Mouse (Mus musculus) midbrain, embryonic 12.5 days (tissue): ENCODE data around the gene Gm20388. TPM values are rescaled to one million over a fixed set of nuclear protein-coding genes. Genes with fewer than 3 reads are reported as not detected.
A peak's percentile ranks its signal among the peaks of the same experiment; 100 is the strongest.

ENCODE experiments used
- ATAC-seq: fragments of 200-750 bp; cut with Nextera tagmentation; 2 replicates; pipeline ENCODE4 v1.8.0; 2017; ENCODE audit warnings: low read depth, moderate TSS enrichment, moderate library complexity; ENCODE audit not compliant: low FRiP score
- H3K27ac ChIP-seq: fragments of 300-500 bp; sonication (generic); replicated peaks from 2 replicates; pipeline ENCODE4 v1.5.1; 2016; ENCODE audit warnings: mild to moderate bottlenecking
- H3K27me3 ChIP-seq: fragments of 300-500 bp; sonication (generic); 2 replicates; pipeline ENCODE4 v1.6.1; 2016; ENCODE audit warnings: mild to moderate bottlenecking
- H3K36me3 ChIP-seq: fragments of 300-500 bp; sonication (generic); 2 replicates; pipeline ENCODE4 v1.6.1; 2016
- H3K4me1 ChIP-seq: fragments of 300-500 bp; sonication (generic); 2 replicates; pipeline ENCODE4 v1.6.1; 2016
- H3K4me2 ChIP-seq: fragments of 300-500 bp; sonication (generic); replicated peaks from 2 replicates; pipeline ENCODE4 v1.6.1; 2016; ENCODE audit warnings: mild to moderate bottlenecking, moderate library complexity
- H3K4me3 ChIP-seq: fragments of 300-500 bp; sonication (generic); 2 replicates; pipeline ENCODE4 v1.5.1; 2016; ENCODE audit warnings: mild to moderate bottlenecking
- H3K9ac ChIP-seq: fragments of 300-500 bp; sonication (generic); replicated peaks from 2 replicates; pipeline ENCODE4 v1.6.1; 2016; ENCODE audit warnings: mild to moderate bottlenecking, moderate library complexity
- H3K9me3 ChIP-seq: fragments of 300-500 bp; sonication (generic); 2 replicates; pipeline ENCODE4 v1.6.1; 2016; ENCODE audit warnings: mild to moderate bottlenecking
- WGBS: fragments of 180-500 bp; shearing (Covaris S2); methylation state at CpG from one replicate; pipeline ENCODE4 v1.1.7; 2016; 5-methylcytosine and 5-hydroxymethylcytosine counted together
- polyA plus RNA-seq: library from polyadenylated mRNA; unstranded; fragments of >200 nt; fragmentation: Nextera tagmentation; extraction: Ambion mirVana; gene quantifications from 2 replicates; pipeline ENCODE4 v1.2.1, GENCODE M21; 2016

Gm20388 gene
- polyA plus RNA-seq, 1 experiment from 2014 or later: not detected

- Histone ChIP-seq H3K4me2 (no peak overlapping the region), H3K9me3 (no peaks in the 10 kb centered on the region), H3K4me3 (no peak overlapping the region), H3K27ac (no peak overlapping the region), H3K9ac (no peak overlapping the region), H3K4me1 (peaks cover 14% of the 10 kb centered on the region), H3K27me3 (peaks cover 35% of the 10 kb centered on the region), H3K36me3 (no peaks in the 10 kb centered on the region)
- 4% methylated on average over 5 of the region's 5 CpGs for WGBS
- ATAC-seq: peak; percentile 54
These were observed 2362.5 kb downstream of the Gm20388 start for GRCm38 (mm10) chr8:122273152-122273551.

DNA sequence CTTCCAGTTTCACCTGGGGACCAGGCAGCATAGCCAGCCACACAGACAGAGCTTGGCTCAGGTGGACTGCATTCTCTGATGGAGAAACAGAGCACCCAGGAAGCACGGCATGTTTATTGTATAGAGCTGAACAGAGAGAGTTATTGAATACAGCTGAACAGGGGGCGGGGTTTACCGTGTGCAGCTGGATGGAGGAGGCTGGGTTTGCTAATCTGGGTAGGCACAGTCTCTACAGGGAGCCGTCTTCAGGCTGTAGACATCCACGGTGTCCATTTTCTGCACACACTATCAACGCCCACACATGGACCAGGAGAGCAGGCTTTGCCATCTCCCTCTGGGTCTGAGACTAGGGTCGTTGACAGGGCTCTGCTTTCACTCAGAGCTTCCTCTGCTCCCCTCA lies 2363.2 kb downstream of the Gm20388 start:
- no peak overlapping the region for H3K27ac ChIP-seq
- H3K4me2 ChIP-seq: no peak overlapping the region
- H3K4me1 ChIP-seq: peaks cover 12% of the 10 kb centered on the region
- no peak for ATAC-seq
- H3K4me3 ChIP-seq: no peak overlapping the region
- H3K27me3 ChIP-seq: peaks cover 33% of the 10 kb centered on the region
- H3K9me3 ChIP-seq: no peaks in the 10 kb centered on the region
- WGBS: 51% methylated on average over 7 of the region's 7 CpGs
- H3K36me3 ChIP-seq: no peaks in the 10 kb centered on the region
- 0 out of 2 replicates have a peak overlapping the region, but pooled peaks have one; percentile 15 for H3K9ac ChIP-seq

- no peaks in the 10 kb centered on the region for H3K9me3 ChIP-seq
- H3K27me3 ChIP-seq: peaks cover 30% of the 10 kb centered on the region
- peaks cover 6% of the 10 kb centered on the region for H3K4me1 ChIP-seq
- no peak overlapping the region for H3K27ac ChIP-seq
- WGBS: 81% methylated on average over 11 of the region's 11 CpGs
- H3K36me3 ChIP-seq: no peaks in the 10 kb centered on the region
- no peak overlapping the region for H3K9ac ChIP-seq
- H3K4me2 ChIP-seq: no peak overlapping the region
- no peak for ATAC-seq
- no peak overlapping the region for H3K4me3 ChIP-seq
These were observed 2364.2 kb downstream of the Gm20388 start for GRCm38 (mm10) chr8:122274651-122275391.

DNA sequence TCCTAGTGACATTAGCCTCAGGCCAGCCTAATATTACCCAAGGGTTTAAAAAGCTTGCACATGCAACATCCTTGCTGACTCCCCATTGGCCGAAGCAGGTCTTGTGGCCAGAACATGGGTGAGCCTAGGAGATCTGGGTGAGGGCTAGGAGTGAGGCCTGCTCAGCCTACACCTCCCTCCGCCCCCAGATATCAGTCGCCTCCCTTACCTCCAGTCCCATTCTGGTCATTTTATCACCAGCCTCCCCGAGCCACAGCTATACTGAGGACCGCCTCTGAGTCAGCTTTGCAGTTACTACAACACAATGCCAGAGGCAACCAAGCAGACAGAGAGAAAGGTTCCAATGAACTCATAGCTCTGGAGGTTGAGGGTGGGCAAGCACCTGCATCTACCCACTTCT lies 2365.7 kb downstream of the Gm20388 start:
- H3K4me3 ChIP-seq: no peak overlapping the region
- H3K4me1 ChIP-seq: peaks cover 14% of the 10 kb centered on the region
- no peak for ATAC-seq
- no peak overlapping the region for H3K27ac ChIP-seq
- no peak overlapping the region for H3K9ac ChIP-seq
- no peak overlapping the region for H3K4me2 ChIP-seq
- no peaks in the 10 kb centered on the region for H3K36me3 ChIP-seq
- WGBS: 86% methylated on average over 5 of the region's 5 CpGs
- peaks cover 23% of the 10 kb centered on the region for H3K27me3 ChIP-seq
- no peaks in the 10 kb centered on the region for H3K9me3 ChIP-seq

- H3K4me3 ChIP-seq: no peak overlapping the region
- no peaks in the 10 kb centered on the region for H3K36me3 ChIP-seq
- peaks cover 15% of the 10 kb centered on the region for H3K4me1 ChIP-seq
- no peaks in the 10 kb centered on the region for H3K9me3 ChIP-seq
- no peak overlapping the region for H3K4me2 ChIP-seq
- 86% methylated on average over 18 of the region's 18 CpGs for WGBS
- no peak overlapping the region for H3K27ac ChIP-seq
- no peak overlapping the region for H3K9ac ChIP-seq
- peaks cover 20% of the 10 kb centered on the region for H3K27me3 ChIP-seq
- no peak for ATAC-seq
These were observed 2366.8 kb downstream of the Gm20388 start for GRCm38 (mm10) chr8:122277204-122277995.

DNA sequence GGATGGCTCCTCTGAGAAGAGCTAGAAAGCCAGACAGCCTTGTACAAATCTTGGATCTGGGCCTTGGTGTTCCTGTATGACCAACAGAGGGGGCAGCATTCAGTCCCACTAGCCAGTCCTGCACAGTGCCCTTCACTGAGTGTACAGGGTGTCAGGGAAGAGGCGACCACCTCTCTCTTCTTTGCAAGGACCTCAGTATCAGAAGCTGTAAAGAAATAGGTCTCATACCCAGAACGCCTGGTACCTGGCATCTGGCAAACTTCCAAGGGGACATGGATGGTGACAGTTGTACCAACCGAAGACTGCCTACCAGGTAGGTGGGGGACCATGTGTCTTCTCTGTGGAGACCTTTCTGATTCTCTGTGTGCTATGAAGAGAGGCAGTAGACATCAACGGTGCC lies 2369.5 kb downstream of the Gm20388 start:
- no peak for ATAC-seq
- Histone ChIP-seq H3K9ac (no peak overlapping the region), H3K4me3 (no peak overlapping the region), H3K27ac (no peak overlapping the region), H3K9me3 (no peaks in the 10 kb centered on the region), H3K27me3 (peaks cover 48% of the 10 kb centered on the region), H3K36me3 (no peaks in the 10 kb centered on the region), H3K4me2 (no peak overlapping the region), H3K4me1 (peaks cover 36% of the 10 kb centered on the region)
- WGBS: 82% methylated on average over 4 of the region's 4 CpGs

GRCm38 (mm10) chr8:122280588-122281316 lies 2370.1 kb downstream of the Gm20388 start:
- peak overlapping the region; percentile 67 for H3K27ac ChIP-seq
- H3K4me1 ChIP-seq: peaks cover 39% of the 10 kb centered on the region
- peak; percentile 34 for ATAC-seq
- H3K4me2 ChIP-seq: peak overlapping the region; percentile 95
- 13% methylated on average over 20 of the region's 20 CpGs for WGBS
- H3K27me3 ChIP-seq: peaks cover 54% of the 10 kb centered on the region
- no peaks in the 10 kb centered on the region for H3K36me3 ChIP-seq
- peak overlapping the region; percentile 29; the same call in 1 of the 2 replicates for H3K9ac ChIP-seq
- peak overlapping the region; percentile 64 for H3K4me3 ChIP-seq
- H3K9me3 ChIP-seq: no peaks in the 10 kb centered on the region

- WGBS: under 1% methylated on average over 47 of the region's 47 CpGs
- Histone ChIP-seq H3K4me2 (peak overlapping the region; percentile 95), H3K4me3 (peak overlapping the region; percentile 64), H3K27me3 (peaks cover 58% of the 10 kb centered on the region), H3K36me3 (no peaks in the 10 kb centered on the region), H3K27ac (peak overlapping the region; percentile 67), H3K9me3 (no peaks in the 10 kb centered on the region), H3K9ac (peak overlapping the region; percentile 29; the same call in 1 of the 2 replicates), H3K4me1 (peaks cover 44% of the 10 kb centered on the region)
- ATAC-seq: peak; percentile 88
These were observed 2370.8 kb downstream of the Gm20388 start for GRCm38 (mm10) chr8:122281317-122282034.

DNA sequence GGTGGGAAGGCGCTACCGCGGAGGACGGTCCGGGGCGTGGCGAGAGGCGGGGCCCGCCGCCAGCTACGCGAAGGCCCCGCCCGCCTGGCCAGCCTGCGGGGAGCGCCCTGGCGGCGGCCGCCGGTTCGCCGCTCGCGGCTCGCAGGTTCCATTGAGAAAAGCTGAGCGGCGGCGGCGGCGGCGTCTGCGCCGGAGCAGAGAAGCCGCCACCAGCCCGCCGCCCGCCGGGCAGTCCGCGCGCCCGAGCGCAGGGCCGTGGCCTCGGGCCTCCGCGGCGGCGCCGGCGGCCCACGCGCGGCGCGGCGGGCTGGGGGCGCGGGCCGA lies 2371.4 kb downstream of the Gm20388 start, which contains the start of gene Zfpm1:
Zfpm1 (plus strand) TSS at position 107 of the 324 bp plus-strand sequence.
- peaks cover 63% of the 10 kb centered on the region for H3K27me3 ChIP-seq
- ATAC-seq: no peak
- H3K9ac ChIP-seq: peak within 1 kb of the TSS; percentile 78
- WGBS: under 1% methylated on average over 51 of the region's 60 CpGs
- peak within 1 kb of the TSS; percentile 95 for H3K4me2 ChIP-seq
- no peaks in the 10 kb centered on the region for H3K36me3 ChIP-seq
- peak within 1 kb of the TSS; percentile 67 for H3K27ac ChIP-seq
- peak within 1 kb of the TSS; percentile 64 for H3K4me3 ChIP-seq
- H3K9me3 ChIP-seq: no peaks in the 10 kb centered on the region
- H3K4me1 ChIP-seq: peaks cover 44% of the 10 kb centered on the region

DNA sequence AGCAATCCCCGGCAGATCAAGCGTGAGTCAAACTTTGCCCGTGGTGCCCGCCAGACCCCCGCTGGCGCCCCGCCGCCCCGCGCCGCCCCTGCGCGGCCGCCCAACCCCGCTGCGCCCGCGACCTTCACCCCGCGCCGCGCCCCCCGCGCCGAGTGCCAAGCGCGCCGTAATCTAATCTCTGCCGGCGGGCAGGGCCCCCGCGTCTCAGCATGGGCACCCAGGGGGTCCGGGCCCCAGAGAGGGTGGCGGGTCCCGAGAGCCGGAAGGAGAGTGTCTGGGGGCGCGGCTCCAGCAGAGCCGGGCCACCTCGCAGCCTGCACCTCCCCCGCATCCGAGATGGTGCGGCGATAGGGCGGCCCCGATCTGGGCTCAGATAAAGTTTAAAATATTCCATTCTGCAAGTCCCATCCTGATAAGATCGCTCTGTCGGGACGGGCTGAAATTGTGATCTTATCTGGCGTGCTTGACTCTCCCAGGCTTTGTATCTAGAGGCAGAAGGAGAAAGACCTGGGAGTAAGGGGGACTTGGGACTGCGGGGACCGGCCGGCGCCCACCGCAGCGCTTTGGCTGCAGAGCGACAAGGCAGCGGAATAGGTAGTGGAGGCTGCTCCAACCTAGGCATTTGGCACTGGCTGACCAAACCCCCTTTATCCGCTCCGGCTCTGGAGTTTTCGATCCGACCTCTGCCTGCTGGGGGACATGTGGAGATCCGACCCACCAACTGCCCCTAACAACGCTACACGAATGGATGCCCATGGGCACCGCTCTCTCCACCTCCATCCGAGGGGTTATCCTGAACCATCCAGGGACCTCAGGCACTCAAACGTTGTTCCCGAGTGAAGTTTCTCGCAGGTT lies 2372.1 kb downstream of the Gm20388 start:
- WGBS: under 1% methylated on average over 55 of the region's 70 CpGs
- Histone ChIP-seq H3K9ac (peak overlapping the region; percentile 78), H3K27me3 (peaks cover 70% of the 10 kb centered on the region), H3K27ac (peak overlapping the region; percentile 54; the same call in 1 of the 2 replicates), H3K4me3 (peak overlapping the region; percentile 64), H3K4me1 (peaks cover 44% of the 10 kb centered on the region), H3K9me3 (no peaks in the 10 kb centered on the region), H3K36me3 (no peaks in the 10 kb centered on the region), H3K4me2 (peak overlapping the region; percentile 95)
- no peak for ATAC-seq
